Mouse (Mus musculus) ZHBTc4 (cell line): Measurements from ENCODE around the gene Naif1.
A peak's percentile ranks its signal among the peaks of the same experiment; 100 is the strongest.
"Not testable (repeated sequence)": the region's sequence is repeated elsewhere in the genome, so short reads cannot be mapped to it uniquely, and the experiment has no call there.

ENCODE experiments used
- DNase-seq: peaks from one replicate; pipeline ENCODE4 v3.0.0-alpha.2; 2011; ENCODE audit warnings: low read depth, low spot score

Gene Naif1

DNA sequence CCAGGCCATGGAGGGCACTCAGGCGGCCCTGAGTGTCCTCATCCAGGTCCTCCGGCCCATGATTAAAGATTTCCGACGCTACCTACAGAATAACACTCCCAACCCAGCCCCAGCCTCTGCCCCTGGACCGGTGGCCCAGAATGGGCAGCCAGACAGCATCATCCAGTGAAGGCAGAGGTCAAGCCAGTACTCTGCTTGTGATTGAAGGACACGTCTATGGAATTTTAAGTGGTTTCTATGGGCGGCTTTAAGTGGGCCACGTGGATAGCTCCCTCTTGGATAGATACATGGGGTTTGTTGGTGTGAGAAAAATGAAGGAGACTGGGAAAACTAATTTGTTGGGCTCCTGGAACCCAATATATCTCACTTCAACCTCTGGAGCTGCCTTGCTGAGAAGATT is 4.8 kb downstream of the Naif1 start:
- DNase-seq = no peak

- DNase-seq = no peak
Measured at GRCm38 (mm10) chr2:32458300-32458699, 8.0 kb downstream of the Naif1 start.

DNA sequence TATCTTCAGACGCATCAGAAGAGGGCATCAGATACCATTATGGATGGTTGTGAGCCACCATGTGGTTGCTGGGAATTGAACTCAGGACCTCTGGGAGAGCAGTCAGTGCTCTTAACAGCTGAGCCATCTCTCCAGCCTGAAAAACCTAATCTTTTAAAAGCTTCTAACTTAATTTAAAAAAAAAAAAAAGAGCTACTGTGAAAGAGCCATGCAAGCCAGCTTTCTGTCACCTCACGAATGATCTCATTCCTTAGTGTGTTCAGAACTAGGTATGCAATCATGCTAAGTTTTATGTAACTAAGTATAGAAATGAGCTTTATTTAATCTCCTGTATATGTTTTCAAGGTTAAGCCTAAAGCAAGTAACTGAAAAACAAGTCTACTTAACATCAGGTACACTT is 9.4 kb downstream of the Naif1 start:
- no peak for DNase-seq

DNA sequence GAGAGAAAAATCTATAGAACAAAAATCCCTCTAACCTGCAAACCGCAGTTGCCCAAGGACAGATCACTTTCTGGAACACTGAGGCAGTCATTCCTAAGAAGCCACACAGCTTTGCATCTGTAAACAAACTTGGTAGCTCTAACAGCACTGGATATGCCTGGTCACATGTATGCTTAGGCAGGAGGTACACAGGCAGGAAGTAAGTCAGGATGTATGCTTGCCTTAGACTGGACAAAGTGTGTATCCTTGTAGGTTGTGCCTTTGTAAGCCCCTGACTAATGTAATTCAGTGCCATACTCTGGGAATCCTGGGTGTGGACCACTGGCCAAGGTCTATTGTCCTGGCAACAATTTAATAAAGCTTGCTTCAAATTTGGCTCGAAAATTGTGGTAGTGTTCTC is 13.5 kb downstream of the Naif1 start:
- DNase-seq = no peak

GRCm38 (mm10) chr2:32464212-32464891 is 14.1 kb downstream of the Naif1 start:
- DNase-seq = no peak

GRCm38 (mm10) chr2:32471001-32471680 is 20.9 kb downstream of the Naif1 start:
- DNase-seq = no peak

DNA sequence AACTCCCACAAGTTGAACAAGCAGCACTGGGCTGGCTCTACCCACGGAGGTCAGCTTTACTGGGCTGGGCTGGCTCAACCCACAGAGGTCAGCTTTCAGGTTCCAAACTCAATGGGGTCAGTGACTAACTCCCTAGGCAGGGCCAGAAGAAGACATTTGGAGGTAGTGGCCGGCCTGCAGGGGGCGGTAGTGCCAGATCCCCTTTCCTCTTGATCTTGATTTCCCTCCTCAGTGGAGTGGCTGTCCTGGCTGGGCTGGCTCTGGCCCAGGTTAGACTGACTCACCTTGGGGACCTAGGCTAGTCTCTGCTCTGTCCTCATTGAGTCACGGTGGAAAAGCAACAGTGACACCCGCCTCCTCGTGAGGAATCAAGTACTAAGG is 21.4 kb downstream of the Naif1 start:
- DNase-seq = no peak

DNA sequence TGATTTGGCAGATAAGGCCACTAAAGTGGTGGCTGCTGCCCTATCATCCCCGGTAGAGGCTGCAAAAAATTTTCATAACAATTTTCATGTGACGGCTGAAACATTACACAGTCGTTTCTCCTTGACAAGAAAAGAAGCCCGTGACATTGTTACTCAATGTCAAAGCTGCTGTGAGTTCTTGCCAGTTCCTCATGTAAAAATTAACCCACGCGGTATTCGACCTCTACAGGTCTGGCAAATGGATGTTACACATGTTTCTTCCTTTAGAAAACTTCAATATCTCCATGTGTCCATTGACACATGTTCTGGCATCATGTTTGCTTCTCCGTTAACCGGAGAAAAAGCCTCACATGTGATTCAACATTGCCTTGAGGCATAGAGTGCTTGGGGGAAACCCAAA is 25.1 kb downstream of the Naif1 start:
- DNase-seq = not testable (repeated sequence)

GRCm38 (mm10) chr2:32482351-32482750 is 32.1 kb downstream of the Naif1 start:
- DNase-seq = no peak

GRCm38 (mm10) chr2:32483179-32483875 is 33.1 kb downstream of the Naif1 start:
- peak; percentile 80 for DNase-seq

- DNase-seq = peak; percentile 77
Measured at GRCm38 (mm10) chr2:32484933-32485332, 34.7 kb downstream of the Naif1 start.

GRCm38 (mm10) chr2:32485751-32486150 is 35.5 kb downstream of the Naif1 start:
- no peak for DNase-seq

DNA sequence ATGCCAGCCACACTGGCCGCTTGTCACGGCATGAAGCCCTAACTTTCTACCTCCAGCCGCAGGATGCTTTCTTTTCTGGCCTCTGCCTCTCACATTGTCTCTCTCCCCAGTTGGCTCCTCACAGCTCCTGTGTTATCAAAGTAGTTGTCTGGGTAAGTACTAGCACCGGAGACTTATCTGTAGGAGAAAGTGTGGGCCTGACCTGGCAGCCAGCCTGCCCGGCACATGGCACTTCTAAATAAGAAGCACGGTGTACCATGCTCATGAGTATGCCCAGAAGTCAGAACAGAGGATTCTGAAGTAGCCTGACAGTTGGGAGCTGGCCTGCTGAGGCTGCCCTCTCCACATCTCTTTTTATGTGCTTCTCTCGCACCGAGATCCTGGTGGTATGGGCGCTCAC is 35.9 kb downstream of the Naif1 start:
- no peak for DNase-seq

DNA sequence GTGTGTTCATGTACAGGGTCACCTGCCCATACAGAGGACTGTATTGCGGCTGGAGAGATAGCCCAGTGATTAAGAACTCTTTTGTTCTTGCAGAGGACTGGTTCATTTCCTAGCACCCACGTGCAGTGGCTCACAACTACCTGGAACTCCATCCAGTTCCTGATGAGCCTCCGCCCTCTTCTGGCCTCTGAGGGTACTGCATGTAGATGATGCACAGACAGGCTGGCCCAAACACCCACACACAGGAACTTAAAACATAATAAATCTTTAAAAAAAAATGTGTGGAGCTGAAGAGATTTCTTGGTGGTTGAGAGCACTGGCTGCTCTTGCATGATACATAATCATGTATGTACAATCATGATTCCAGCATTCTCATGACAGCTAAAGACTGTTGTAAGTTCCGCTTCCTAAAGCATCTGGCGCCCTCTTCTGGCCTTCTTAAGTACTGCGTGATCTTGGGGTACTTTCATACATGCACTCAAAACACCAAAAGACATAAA is 36.9 kb downstream of the Naif1 start:
- DNase-seq = peak; percentile 94

DNA sequence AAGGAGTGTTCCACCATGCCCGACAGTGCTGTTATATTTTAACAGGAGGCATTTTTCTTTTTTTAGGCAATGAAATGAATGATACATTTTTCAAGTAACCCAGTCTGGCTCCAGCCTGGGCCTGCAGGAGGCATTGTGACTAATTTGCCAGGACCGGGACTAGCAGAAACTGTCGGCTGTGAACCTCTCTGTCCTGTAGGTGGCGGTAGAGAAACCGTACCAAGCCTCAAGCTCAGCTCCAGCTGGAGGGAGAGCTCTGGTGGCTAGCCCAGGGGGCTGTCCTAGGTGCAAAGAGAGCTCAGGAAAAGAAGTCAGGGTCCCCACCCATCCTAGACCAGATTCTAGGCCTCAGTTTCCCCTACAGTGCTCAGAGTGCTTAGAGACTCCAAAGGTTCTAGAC is 38.4 kb downstream of the Naif1 start:
- DNase-seq = peak; percentile 95

- DNase-seq = peak; percentile 54
Measured at GRCm38 (mm10) chr2:32490730-32491129, 40.5 kb downstream of the Naif1 start.

- DNase-seq = no peak
Measured at GRCm38 (mm10) chr2:32492661-32493060, 42.4 kb downstream of the Naif1 start.

DNA sequence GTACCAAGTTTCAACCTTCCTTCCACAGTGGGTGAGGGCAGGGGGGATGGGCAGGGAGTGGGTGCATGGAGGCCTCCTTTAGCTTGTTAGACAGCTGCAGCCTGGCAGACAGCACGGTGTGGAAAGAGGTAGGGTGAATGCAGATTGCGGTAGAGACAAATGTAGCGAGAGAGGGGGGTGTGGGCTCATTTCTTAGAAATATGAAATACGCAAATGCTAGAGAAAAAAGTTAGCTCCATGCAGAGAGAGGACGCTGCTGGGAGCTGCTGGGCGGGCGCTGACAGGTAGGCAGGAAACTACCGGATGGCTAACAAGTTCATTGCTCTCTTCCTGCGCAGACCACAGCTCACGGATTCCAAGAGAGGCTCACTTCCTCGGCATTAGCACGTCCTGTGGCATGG is 43.0 kb downstream of the Naif1 start:
- DNase-seq = no peak

DNA sequence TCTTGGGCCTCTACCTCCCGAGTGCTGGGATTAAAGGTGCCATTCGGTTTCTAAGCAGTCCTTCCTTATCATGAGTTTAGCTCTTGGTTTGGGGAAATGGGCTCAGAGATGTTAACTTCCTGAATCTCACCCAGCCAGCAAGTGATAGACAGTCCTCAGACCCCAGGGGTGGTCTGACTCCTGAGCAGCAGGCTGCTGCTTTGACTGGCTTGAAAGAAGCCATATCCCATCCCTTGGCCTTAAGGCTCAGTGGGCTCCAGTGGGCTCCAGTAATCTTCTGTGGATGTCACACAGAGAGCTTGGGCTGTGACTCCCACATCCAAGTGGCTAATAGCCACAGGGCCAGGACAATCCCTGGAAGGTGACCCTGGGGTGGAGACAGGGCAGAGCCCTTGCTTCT is 44.3 kb downstream of the Naif1 start:
- DNase-seq = no peak

GRCm38 (mm10) chr2:32495185-32495726 is 45.0 kb downstream of the Naif1 start:
- peak; percentile 57 for DNase-seq

- no peak for DNase-seq
Measured at GRCm38 (mm10) chr2:32496190-32496589, 45.9 kb downstream of the Naif1 start.

- no peak for DNase-seq
Measured at GRCm38 (mm10) chr2:32499365-32499764, 49.1 kb downstream of the Naif1 start.
